Mouse (Mus musculus): ENCODE data around the gene Sgtb. TPM values are rescaled to one million over a fixed set of nuclear protein-coding genes. Genes with fewer than 3 reads are reported as not detected.
A peak's percentile ranks its signal among the peaks of the same experiment; 100 is the strongest.

Sgtb gene
- total RNA-seq, 4 experiments from 2014 or later, result 132 to 160 (median 140) TPM

GRCm38 (mm10) chr13:104109816-104110521, 428 bp downstream of the Sgtb start:
- peak; percentile 43 to 70 for DNase-seq (ENCODE audit: low spot score in 2 of 2)

- no peak for DNase-seq (ENCODE audit: low spot score in 2 of 2)
Measured at GRCm38 (mm10) chr13:104110526-104110925, 985 bp downstream of the Sgtb start.

GRCm38 (mm10) chr13:104112266-104112900, 2.8 kb downstream of the Sgtb start:
- no peak for DNase-seq (ENCODE audit: low spot score in 2 of 2)

GRCm38 (mm10) chr13:104113782-104114181, 4.2 kb downstream of the Sgtb start:
- no peak for DNase-seq (ENCODE audit: low spot score in 2 of 2)

GRCm38 (mm10) chr13:104114827-104115226, 5.3 kb downstream of the Sgtb start:
- peak in 1 of 2 experiments; percentile 77 for DNase-seq (ENCODE audit: low spot score in 2 of 2)

- DNase-seq (ENCODE audit: low spot score in 2 of 2), result no peak
Measured at GRCm38 (mm10) chr13:104122078-104122840, 12.7 kb downstream of the Sgtb start.

- no peak for DNase-seq (ENCODE audit: low spot score in 2 of 2)
Measured at GRCm38 (mm10) chr13:104123662-104124381, 14.3 kb downstream of the Sgtb start.

GRCm38 (mm10) chr13:104132561-104132960, 23.0 kb downstream of the Sgtb start:
- no peak for DNase-seq (ENCODE audit: low spot score in 2 of 2)

GRCm38 (mm10) chr13:104134510-104135085, 25.1 kb downstream of the Sgtb start:
- DNase-seq (ENCODE audit: low spot score in 2 of 2), result no peak

- peak; percentile 62 to 73 for DNase-seq (ENCODE audit: low spot score in 2 of 2)
Measured at GRCm38 (mm10) chr13:104139369-104140209, 30.0 kb downstream of the Sgtb start.

GRCm38 (mm10) chr13:104144871-104145270, 35.3 kb downstream of the Sgtb start:
- DNase-seq (ENCODE audit: low spot score in 2 of 2), result no peak

GRCm38 (mm10) chr13:104145646-104146045, 36.1 kb downstream of the Sgtb start:
- DNase-seq (ENCODE audit: low spot score in 2 of 2), result no peak

- no peak for DNase-seq (ENCODE audit: low spot score in 2 of 2)
Measured at GRCm38 (mm10) chr13:104154180-104154579, 44.6 kb downstream of the Sgtb start.

GRCm38 (mm10) chr13:104155106-104155505, 45.6 kb downstream of the Sgtb start:
- no peak for DNase-seq (ENCODE audit: low spot score in 2 of 2)

- no peak for DNase-seq (ENCODE audit: low spot score in 2 of 2)
Measured at GRCm38 (mm10) chr13:104155686-104156085, 46.1 kb downstream of the Sgtb start.

GRCm38 (mm10) chr13:104171711-104172110, 62.2 kb downstream of the Sgtb start:
- no peak for DNase-seq (ENCODE audit: low spot score in 2 of 2)

- DNase-seq (ENCODE audit: low spot score in 2 of 2), result no peak
Measured at GRCm38 (mm10) chr13:104172498-104172897, 63.0 kb downstream of the Sgtb start.

GRCm38 (mm10) chr13:104176874-104177273, 67.3 kb downstream of the Sgtb start:
- DNase-seq (ENCODE audit: low spot score in 2 of 2), result no peak

GRCm38 (mm10) chr13:104177796-104178649, 68.5 kb downstream of the Sgtb start, which contains the start of gene Trappc13:
Gene Trappc13 (minus strand): TSS chr13:104178469.
- no peak for DNase-seq (ENCODE audit: low spot score in 2 of 2)

Data from left cerebral cortex, adult 8-10 months (tissue).